8 mouse cellular contexts compared by ENCODE assay signal in the genomic region with DNA sequence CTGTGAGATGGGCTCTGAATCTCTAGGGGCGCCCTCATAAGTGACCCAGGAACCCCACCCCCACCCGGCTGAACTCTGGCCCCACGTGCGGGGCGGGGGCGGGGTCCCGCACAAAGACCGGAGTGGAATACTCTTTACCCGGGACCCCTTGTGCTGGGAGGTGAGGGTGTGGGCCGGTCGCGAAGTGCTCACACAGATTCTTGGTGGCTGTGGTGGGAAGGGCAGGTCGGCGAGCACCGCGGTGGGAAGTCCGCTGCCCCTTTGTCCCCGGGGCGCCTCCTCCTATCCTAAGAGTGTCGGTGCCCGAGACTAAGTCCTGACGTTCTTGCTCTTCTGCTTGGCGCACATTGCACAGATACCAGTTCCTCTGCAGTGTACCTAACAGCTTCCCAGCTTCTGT. TPM values are rescaled to one million over a fixed set of nuclear protein-coding genes. Genes with fewer than 3 reads are reported as not detected.
DNase-seq lines count a peak whose midpoint lies in the region; ATAC-seq and TF ChIP-seq lines count a peak whose summit lies in the region.

No protein-coding gene starts in this region.

- H3K4me1 ChIP-seq in heart, embryonic 11.5 days (ENCODE audit: control insufficient read depth, insufficient read depth, low read length): peaks cover 39% of the 10 kb centered on the region
- H3K4me1 ChIP-seq in ES-E14 (ENCODE audit: control insufficient read depth in 2 of 2, insufficient read depth in 2 of 2, low read length in 2 of 2, poor library complexity in 1 of 2): peaks cover 0 to 25% of the 10 kb centered on the region in 2 experiments; a peak in 3 of 4 replicates
- H3K4me1 ChIP-seq in forebrain, postnatal 0 days (ENCODE audit: insufficient read depth): peaks cover 25% of the 10 kb centered on the region
- peaks cover 76% of the 10 kb centered on the region for H3K4me1 ChIP-seq in megakaryocyte, embryonic 14.5 days

- H3K36me3 ChIP-seq in heart, embryonic 11.5 days (ENCODE audit: control insufficient read depth, insufficient read depth, low read length): peaks cover 22% of the 10 kb centered on the region
- peaks cover 21% of the 10 kb centered on the region for H3K36me3 ChIP-seq in ES-E14 (ENCODE audit: control insufficient read depth, insufficient read depth, low read length, poor library complexity, severe bottlenecking)
- H3K36me3 ChIP-seq in forebrain, postnatal 0 days (ENCODE audit: insufficient read depth): peaks cover 41% of the 10 kb centered on the region
- H3K36me3 ChIP-seq in megakaryocyte, embryonic 14.5 days (replicated peaks; ENCODE audit: low read length): peaks cover 57% of the 10 kb centered on the region

- no peak for DNase-seq in heart, adult 8-10 months (ENCODE audit: low spot score)
- DNase-seq in ES-E14 (ENCODE audit: low read depth, low spot score): no peak
- no peak for DNase-seq in forebrain, postnatal 0 days
- no peak for DNase-seq in frontal cortex, postnatal 25 days (ENCODE audit: low spot score in 2 of 2)
- DNase-seq in urinary bladder, postnatal 36 days (ENCODE audit: low spot score in 2 of 2): no peak
- DNase-seq in adrenal gland, postnatal 36 days: no peak

- peak overlapping the region; percentile 92 for H3K9ac ChIP-seq in heart, embryonic 11.5 days (ENCODE audit: low read depth, low read length)
- peak overlapping the region; percentile 80 for H3K9ac ChIP-seq in ES-E14 (ENCODE audit: insufficient read depth, low read depth, low read length, poor library complexity, severe bottlenecking)
- H3K9ac ChIP-seq in forebrain, postnatal 0 days: peak overlapping the region; percentile 69

- no peaks in the 10 kb centered on the region for H3K27me3 ChIP-seq in heart, embryonic 11.5 days (ENCODE audit: control insufficient read depth, insufficient read depth, low read length)
- H3K27me3 ChIP-seq in forebrain, postnatal 0 days (ENCODE audit: insufficient read depth, low read length): no peaks in the 10 kb centered on the region
- H3K27me3 ChIP-seq in megakaryocyte, embryonic 14.5 days (replicated peaks): no peaks in the 10 kb centered on the region

- peak overlapping the region; percentile 86 for H3K27ac ChIP-seq in heart, embryonic 11.5 days (ENCODE audit: low read depth, low read length)
- no peak overlapping the region for H3K27ac ChIP-seq in ES-E14 (ENCODE audit: insufficient read depth, low read depth, low read length, poor library complexity, severe bottlenecking)
- H3K27ac ChIP-seq in forebrain, postnatal 0 days (ENCODE audit: low read depth, low read length): peak overlapping the region; percentile 89

- H3K4me2 ChIP-seq in heart, embryonic 11.5 days: peak overlapping the region; percentile 93
- H3K4me2 ChIP-seq in forebrain, postnatal 0 days (ENCODE audit: low read depth): peak overlapping the region; percentile 76

- WGBS in heart, embryonic 11.5 days (ENCODE audit: insufficient replicate concordance): under 1% methylated on average over 22 of the region's 23 CpGs
- 0% methylated on average over 21 of the region's 23 CpGs for WGBS in forebrain, postnatal 0 days

- peak; percentile 16 for ATAC-seq in heart, embryonic 11.5 days (replicated peaks; ENCODE audit: insufficient number of reproducible peaks, low FRiP score, low TSS enrichment)
- ATAC-seq in forebrain, postnatal 0 days: peak; percentile 17

- peak overlapping the region; percentile 85 for H3K4me3 ChIP-seq in heart, embryonic 11.5 days (ENCODE audit: low read depth, low read length)
- peak overlapping the region; percentile 67 to 81 for H3K4me3 ChIP-seq in ES-E14 (ENCODE audit: insufficient read depth in 1 of 2, low read depth in 1 of 2, low read length in 2 of 2, poor library complexity in 1 of 2, severe bottlenecking in 1 of 2)
- H3K4me3 ChIP-seq in forebrain, postnatal 0 days (ENCODE audit: low read depth, low read length): peak overlapping the region; percentile 63
- peak overlapping the region; percentile 96 for H3K4me3 ChIP-seq in megakaryocyte, embryonic 14.5 days (replicated peaks)

- 0 out of 2 replicates have a peak, but pooled peaks have one; percentile 23 for TF ChIP-seq CTCF in forebrain, postnatal 0 days (IDR thresholded peaks at IDR 0.05; ENCODE audit: low read depth)

- H3K9me3 ChIP-seq in heart, embryonic 11.5 days (replicated peaks; ENCODE audit: control insufficient read depth, low read length): no peaks in the 10 kb centered on the region
- H3K9me3 ChIP-seq in ES-E14 (ENCODE audit: control insufficient read depth, insufficient read depth, low read depth, low read length): no peaks in the 10 kb centered on the region
- no peaks in the 10 kb centered on the region for H3K9me3 ChIP-seq in forebrain, postnatal 0 days (ENCODE audit: low read length)
- H3K9me3 ChIP-seq in megakaryocyte, embryonic 14.5 days: no peaks in the 10 kb centered on the region

- in situ Hi-C loops in ES-E14 (cut with MboI; ENCODE audit: low sequenced_read_pairs in 2 of 2, unreplicated experiment in 2 of 2): no loop called here

TF ChIP-seq in ES-E14, 5 proteins besides CTCF, POLR2A, EP300 and RAD21:
- no peak for TF ChIP-seq ZC3H11A (IDR thresholded peaks at IDR 0.05; ENCODE audit: borderline replicate concordance, low read depth, low read length)
- TF ChIP-seq HCFC1 (IDR thresholded peaks at IDR 0.05; ENCODE audit: borderline replicate concordance, insufficient read depth, low read length): no peak
- no peak for TF ChIP-seq ZNF384 (IDR thresholded peaks at IDR 0.05; ENCODE audit: low read depth, low read length)
- TF ChIP-seq CHD2 (IDR thresholded peaks at IDR 0.05; ENCODE audit: low read depth, low read length): no peak
- TF ChIP-seq MAFK (IDR thresholded peaks at IDR 0.05; ENCODE audit: insufficient read depth, low read depth, low read length): no peak

RNA-seq across cellular contexts. Expression of gene Hyal2, which starts 1.5 kb away (rescaled TPM):
- polyA plus RNA-seq in heart, embryonic 11.5 days (2014; fragmentation: Nextera tagmentation; extraction: Ambion mirVana): 105 and 117 TPM in 2 replicates
- 10 to 100 TPM; 31.2 to 45.8 (median 40.6) TPM for total RNA-seq in heart, adult 8-10 months (2022)
- 68.1 and 117 TPM in 2 replicates for total RNA-seq in ES-E14 (2012; rRNA removed)
- total RNA-seq in forebrain, postnatal 0 days (2014; rRNA removed): 48.5 and 51.5 TPM in 2 replicates
- polyA plus RNA-seq in forebrain, postnatal 0 days (2015; fragmentation: Nextera tagmentation; extraction: Ambion mirVana): 42.2 and 43.1 TPM in 2 replicates
- polyA plus RNA-seq in megakaryocyte, embryonic 14.5 days (2012; ENCODE audit: insufficient read depth, low replicate concordance): 10.8 and 11.8 TPM in 2 replicates
- total RNA-seq in adrenal gland, postnatal 36 days (2021): 10 to 100 TPM; 35.8 to 37.8 TPM

RNA-seq across cellular contexts. Expression of gene Tusc2, which starts 6.2 kb away (rescaled TPM):
- 60.4 and 63.3 TPM in 2 replicates for polyA plus RNA-seq in heart, embryonic 11.5 days (2014; fragmentation: Nextera tagmentation; extraction: Ambion mirVana)
- 10 to 100 TPM; 40.0 to 46.9 (median 40.2) TPM for total RNA-seq in heart, adult 8-10 months (2022)
- total RNA-seq in ES-E14 (2012; rRNA removed): 14.0 and 14.2 TPM in 2 replicates
- 109 and 118 TPM in 2 replicates for total RNA-seq in forebrain, postnatal 0 days (2014; rRNA removed)
- polyA plus RNA-seq in forebrain, postnatal 0 days (2015; fragmentation: Nextera tagmentation; extraction: Ambion mirVana): 128 and 129 TPM in 2 replicates
- polyA plus RNA-seq in megakaryocyte, embryonic 14.5 days (2012; ENCODE audit: insufficient read depth, low replicate concordance): 23.3 and 103 TPM in 2 replicates
- 10 to 100 TPM; 45.2 to 52.5 TPM for total RNA-seq in adrenal gland, postnatal 36 days (2021)

RNA-seq across cellular contexts. Expression of gene Hyal1, which starts 7.5 kb away (rescaled TPM):
- 3.4 and 3.5 TPM in 2 replicates for polyA plus RNA-seq in heart, embryonic 11.5 days (2014; fragmentation: Nextera tagmentation; extraction: Ambion mirVana)
- total RNA-seq in heart, adult 8-10 months (2022): 1 to 10 TPM; 4.6 to 6.6 (median 5.1) TPM
- total RNA-seq in ES-E14 (2012; rRNA removed): 11.8 and 19.2 TPM in 2 replicates
- total RNA-seq in forebrain, postnatal 0 days (2014; rRNA removed): 3.5 and 3.9 TPM in 2 replicates
- 1.9 and 2.0 TPM in 2 replicates for polyA plus RNA-seq in forebrain, postnatal 0 days (2015; fragmentation: Nextera tagmentation; extraction: Ambion mirVana)
- polyA plus RNA-seq in megakaryocyte, embryonic 14.5 days (2012; ENCODE audit: insufficient read depth, low replicate concordance): 1.6 and 2.6 TPM in 2 replicates
- 10 to 100 TPM in 1 of 2 experiments, 1 to 10 TPM in 1; 8.6 to 10.1 TPM for total RNA-seq in adrenal gland, postnatal 36 days (2021)

RNA-seq across cellular contexts. Expression of gene Naa80, which starts 9.4 kb away (rescaled TPM):
- polyA plus RNA-seq in heart, embryonic 11.5 days (2014; fragmentation: Nextera tagmentation; extraction: Ambion mirVana): 12.2 and 15.2 TPM in 2 replicates
- 10 to 100 TPM; 18.8 to 24.3 (median 21.1) TPM for total RNA-seq in heart, adult 8-10 months (2022)
- 7.3 and 13.3 TPM in 2 replicates for total RNA-seq in ES-E14 (2012; rRNA removed)
- 15.8 and 27.0 TPM in 2 replicates for total RNA-seq in forebrain, postnatal 0 days (2014; rRNA removed)
- polyA plus RNA-seq in forebrain, postnatal 0 days (2015; fragmentation: Nextera tagmentation; extraction: Ambion mirVana): 18.8 and 21.3 TPM in 2 replicates
- 63.3 and 72.4 TPM in 2 replicates for polyA plus RNA-seq in megakaryocyte, embryonic 14.5 days (2012; ENCODE audit: insufficient read depth, low replicate concordance)
- total RNA-seq in adrenal gland, postnatal 36 days (2021): 10 to 100 TPM; 14.5 to 19.5 TPM

RNA-seq across cellular contexts. Expression of gene Hyal3, which starts 11.3 kb away (rescaled TPM):
- polyA plus RNA-seq in heart, embryonic 11.5 days (2014; fragmentation: Nextera tagmentation; extraction: Ambion mirVana): 0.14 and 0.33 TPM in 2 replicates
- total RNA-seq in heart, adult 8-10 months (2022): under 1 TPM; 0.20 to 0.72 (median 0.25) TPM
- total RNA-seq in ES-E14 (2012; rRNA removed): 0.54 and 1.2 TPM in 2 replicates
- total RNA-seq in forebrain, postnatal 0 days (2014; rRNA removed): 1.00 and 2.9 TPM in 2 replicates
- 1.3 and 1.5 TPM in 2 replicates for polyA plus RNA-seq in forebrain, postnatal 0 days (2015; fragmentation: Nextera tagmentation; extraction: Ambion mirVana)
- polyA plus RNA-seq in megakaryocyte, embryonic 14.5 days (2012; ENCODE audit: insufficient read depth, low replicate concordance): 0.31 TPM in 1 of 2 replicates, not detected in the other
- total RNA-seq in adrenal gland, postnatal 36 days (2021): 1 to 10 TPM in 1 of 2 experiments, under 1 TPM in 1; 0.99 to 1.6 TPM
